Mouse (Mus musculus) spleen, adult 18-20 months (tissue): ENCODE measurements around the gene Lrrk1.
A peak's percentile ranks its signal among the peaks of the same experiment; 100 is the strongest.

Experiments used
- DNase-seq, 2 experiments: peaks; one replicate each; pipeline ENCODE4 v3.0.0; 2022; ENCODE audit warnings: mixed read lengths in 2 of 2

Gene Lrrk1

GRCm38 (mm10) chr7:66387813-66388521, at the start of gene Lrrk1:
Gene Lrrk1, minus strand, starts transcription at chr7:66388350.
- peak; percentile 60 to 73 for DNase-seq

DNA sequence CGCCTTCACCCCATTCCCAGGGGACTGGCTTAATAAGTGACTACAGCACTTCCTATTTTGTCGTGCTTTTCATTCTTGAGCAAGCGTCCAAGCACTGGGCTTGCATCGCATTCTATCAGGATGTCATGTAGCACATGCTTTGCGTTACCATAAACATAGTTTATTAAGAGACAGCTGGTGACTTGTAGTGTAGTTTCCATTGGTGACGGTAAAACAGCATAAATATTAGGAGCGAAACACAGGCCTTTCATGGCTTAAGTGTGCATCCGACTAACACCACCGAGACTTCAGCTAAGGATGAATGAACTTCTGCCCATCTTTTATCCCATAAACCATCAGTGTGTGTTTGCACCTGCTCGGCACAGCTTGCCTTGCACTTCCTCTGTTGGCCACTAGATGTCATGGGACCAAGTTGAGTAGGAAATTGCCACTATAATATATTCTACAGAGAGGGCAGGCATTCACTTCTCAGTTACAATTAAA, 46.3 kb upstream of the Lrrk1 start:
- DNase-seq: peak in 1 of 2 experiments; percentile 55

- no peak for DNase-seq
Measured at GRCm38 (mm10) chr7:66427437-66428161, 39.4 kb upstream of the Lrrk1 start, which contains the start of gene Aldh1a3. Gene Aldh1a3, minus strand, starts transcription at chr7:66427517.

DNA sequence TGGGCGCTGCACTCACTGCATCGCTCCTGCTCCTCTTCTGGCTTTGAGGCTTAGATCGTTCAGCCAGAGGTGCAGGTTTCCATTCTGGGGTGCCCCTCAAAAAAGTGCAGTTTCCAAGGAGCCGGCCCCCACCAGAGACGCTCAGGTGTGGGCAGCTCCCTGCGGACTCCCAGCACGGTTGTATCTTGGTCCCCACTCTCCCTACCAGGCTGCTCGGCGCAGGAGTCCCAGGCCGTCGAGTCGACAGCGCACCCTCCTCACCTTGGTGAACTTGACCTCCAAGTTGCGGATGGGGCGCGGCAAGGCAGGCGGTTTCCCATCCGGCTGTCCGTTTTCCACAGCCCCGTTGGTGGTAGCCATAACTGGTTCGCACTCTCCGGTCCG, 38.9 kb upstream of the Lrrk1 start:
- no peak for DNase-seq

DNA sequence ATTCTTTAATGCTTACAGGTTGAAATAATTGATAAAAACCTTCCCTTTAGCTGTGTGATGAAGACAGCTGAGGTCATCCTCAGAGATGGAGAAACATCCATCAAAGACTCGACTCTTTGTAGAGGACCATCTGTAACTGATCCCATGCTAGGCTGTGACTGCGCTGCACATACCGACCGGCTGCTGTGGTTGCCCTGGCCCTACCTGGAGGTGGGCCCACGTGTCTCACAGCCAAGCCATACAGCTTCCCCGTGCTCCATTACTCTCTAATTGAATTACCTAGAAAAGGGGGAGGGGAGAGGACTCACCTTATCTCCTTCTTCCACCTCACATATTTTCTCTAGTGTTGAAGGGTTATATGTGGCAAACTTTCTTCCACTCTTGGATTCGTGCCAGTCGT, 33.8 kb upstream of the Lrrk1 start:
- DNase-seq: no peak

DNA sequence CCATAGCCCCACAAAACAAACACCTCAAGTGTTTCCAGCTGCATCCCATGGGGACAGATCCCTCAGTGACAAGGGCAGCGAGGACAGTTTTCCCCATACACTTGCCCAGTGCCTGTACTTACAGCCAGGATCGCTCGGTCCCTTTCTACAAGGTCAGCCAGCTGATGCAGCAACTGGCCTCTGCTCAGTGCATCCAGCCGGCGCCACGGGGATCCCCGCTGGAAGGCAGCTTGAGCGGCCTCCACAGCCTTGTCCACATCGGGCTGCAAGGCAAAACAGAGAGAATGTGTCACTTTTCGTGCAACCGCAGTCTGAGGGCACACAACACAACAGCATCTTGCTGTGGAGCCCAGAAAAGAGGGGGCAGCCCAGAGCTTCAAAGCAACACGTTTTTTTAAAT, 30.8 kb upstream of the Lrrk1 start:
- no peak for DNase-seq

- DNase-seq: no peak
Measured at GRCm38 (mm10) chr7:66416829-66417228, 28.7 kb upstream of the Lrrk1 start.

GRCm38 (mm10) chr7:66413093-66413492, 24.9 kb upstream of the Lrrk1 start:
- DNase-seq: no peak

- no peak for DNase-seq
Measured at GRCm38 (mm10) chr7:66409433-66409832, 21.3 kb upstream of the Lrrk1 start.

- no peak for DNase-seq
Measured at GRCm38 (mm10) chr7:66406971-66407370, 18.8 kb upstream of the Lrrk1 start.

DNA sequence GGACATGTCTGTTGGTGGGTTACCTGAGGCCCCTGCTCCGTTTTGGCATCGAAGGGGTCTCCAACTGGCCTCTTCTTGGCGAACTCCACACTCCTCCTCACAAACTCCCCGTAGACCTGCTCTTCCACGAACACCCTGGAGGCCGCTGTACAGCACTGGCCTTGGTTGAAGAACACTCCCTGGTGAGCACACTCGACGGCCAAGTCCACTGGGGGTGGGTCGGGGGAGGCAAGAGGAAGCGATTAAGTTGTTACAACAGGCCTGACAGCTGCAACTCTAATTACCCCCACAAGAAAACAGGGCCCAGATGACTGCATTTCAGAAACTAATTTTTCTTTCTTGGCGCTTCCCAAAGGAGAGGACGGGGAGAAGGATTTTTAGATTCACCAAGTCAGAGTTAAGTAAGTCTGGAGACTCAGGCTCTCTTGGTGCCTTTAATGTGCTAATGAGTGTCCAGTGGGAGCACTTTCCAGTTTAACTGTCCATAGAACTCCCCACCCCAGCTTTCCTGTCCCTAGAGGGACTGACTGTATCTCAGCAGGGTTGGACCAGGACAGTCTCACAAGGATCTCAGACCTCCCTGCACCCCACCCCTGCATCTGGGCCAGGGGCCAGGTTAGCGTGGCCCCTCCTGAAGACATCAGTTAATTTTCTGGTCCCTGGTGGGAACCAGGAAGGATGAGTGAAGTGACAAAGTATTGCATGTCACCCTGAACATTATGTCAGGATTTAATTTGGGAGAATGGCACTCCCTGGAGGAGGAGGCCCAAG, 18.0 kb upstream of the Lrrk1 start:
- no peak for DNase-seq

DNA sequence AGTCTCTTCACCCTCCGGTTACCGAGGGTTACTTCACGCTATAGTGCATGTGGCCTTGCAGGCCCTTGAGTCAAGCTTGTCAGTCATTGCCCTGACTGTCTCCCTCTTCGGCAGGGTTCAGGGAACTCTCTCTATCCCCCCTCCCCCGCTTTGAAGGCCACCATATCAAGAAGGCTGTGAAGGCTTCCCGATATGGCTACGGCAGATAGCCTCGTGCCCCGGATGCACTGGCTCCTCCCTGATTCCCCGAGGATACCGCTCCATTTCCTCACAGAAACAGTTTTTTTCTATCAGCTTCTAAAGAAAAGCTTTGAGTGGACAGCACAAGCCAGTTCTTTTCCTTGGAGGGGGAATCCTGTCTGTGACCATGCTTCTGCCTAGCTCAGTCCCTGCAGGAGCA, 17.4 kb upstream of the Lrrk1 start:
- no peak for DNase-seq

DNA sequence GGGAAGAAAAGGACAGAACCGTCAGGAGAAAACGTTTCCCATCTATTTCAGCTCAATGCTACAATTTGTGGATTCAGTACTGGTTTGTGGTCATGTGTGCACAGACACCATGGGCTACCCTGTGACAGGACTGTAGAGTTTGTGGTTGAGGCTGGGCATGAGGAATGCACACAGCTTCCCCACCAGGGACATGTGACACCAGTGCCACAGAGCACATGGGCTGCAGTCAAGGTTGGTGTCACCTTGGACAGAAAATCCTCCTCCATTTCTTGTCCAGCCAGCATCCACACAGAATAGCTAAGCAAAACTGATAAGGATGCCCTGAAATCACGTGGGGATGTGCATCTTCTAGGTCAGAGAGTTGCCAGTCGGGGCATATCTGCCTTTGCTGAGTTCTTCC, 16.7 kb upstream of the Lrrk1 start:
- DNase-seq: no peak

DNA sequence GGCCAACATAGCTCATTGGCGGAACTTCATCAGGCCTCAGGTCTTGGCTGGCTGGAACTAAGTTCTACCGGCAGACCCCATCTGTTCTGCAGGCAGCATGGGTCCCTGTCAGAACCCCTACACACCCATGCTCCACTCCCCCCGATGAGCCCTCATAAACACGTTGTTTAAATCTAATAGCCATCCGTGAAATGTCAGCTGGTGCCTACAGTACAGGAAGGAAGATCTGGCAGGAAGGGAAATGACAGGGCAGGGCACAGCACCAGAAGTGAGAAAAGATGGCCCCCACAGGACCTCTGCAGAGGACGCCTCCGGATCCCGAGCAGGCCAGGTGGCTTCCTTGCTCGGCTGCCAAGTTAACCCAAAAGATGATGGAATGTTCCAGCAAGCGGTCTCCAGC, 16.0 kb upstream of the Lrrk1 start:
- DNase-seq: no peak

DNA sequence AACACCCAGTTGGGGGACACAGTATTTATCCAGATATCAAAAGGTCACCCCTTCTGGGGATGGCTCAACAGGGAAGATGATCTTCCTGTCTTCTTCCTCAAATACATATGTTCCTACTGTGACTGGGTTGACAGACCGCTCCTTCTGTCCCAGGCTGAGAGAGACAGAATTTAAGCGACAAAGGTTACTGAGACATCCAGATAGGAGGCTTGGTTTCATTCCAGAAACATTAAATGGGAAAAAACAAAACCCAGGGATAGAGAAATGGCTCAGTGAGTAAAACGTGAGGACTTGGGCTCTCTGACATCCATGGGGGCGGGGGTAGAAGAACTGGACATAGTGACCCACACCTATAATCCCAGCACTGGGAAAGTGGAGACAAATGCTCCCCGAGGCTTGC, 14.7 kb upstream of the Lrrk1 start:
- DNase-seq: no peak

DNA sequence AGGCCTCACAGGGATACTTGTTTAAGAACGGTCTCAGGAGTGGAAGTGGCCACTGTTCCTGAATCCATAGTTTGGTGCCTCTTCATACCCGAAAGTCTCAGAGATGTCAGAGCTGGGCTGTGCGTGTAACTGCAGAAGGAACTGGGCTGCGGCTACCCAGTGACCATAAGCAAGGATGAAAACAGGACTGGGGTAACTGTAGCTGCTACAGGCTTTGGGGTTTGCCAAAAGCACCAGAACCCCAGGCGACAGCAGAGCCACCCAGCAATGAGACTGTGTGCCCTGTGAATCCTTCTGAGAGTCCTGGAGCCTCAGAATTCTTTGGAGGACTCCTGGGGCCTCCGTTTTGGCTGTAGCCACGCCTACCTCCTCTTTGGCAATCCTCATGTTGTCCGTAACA, 13.5 kb upstream of the Lrrk1 start:
- no peak for DNase-seq

- DNase-seq: no peak
Measured at GRCm38 (mm10) chr7:66397288-66397687, 9.1 kb upstream of the Lrrk1 start.

GRCm38 (mm10) chr7:66388621-66389532, 727 bp upstream of the Lrrk1 start:
- DNase-seq: peak in 1 of 2 experiments; percentile 46

- no peak for DNase-seq
Measured at GRCm38 (mm10) chr7:66387419-66387812, 734 bp downstream of the Lrrk1 start.

DNA sequence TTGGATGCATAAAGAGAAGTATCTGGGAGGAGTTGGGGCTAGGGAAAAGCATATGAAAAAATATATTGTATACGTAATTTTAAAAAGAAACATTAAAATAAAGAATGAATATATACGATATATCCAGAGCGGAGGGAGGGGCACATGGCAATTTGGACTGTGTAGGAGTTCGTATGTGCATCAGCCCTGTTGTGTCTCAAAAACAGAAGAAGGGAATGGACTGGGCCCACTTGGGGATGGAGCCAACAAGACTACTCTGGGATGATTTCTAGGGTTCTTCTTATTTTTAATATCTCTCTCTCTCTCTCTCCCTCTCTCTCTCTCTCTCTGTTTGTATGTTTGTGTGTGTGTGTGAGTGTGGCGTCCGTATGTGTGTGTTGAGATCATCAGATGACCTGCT, 1.7 kb downstream of the Lrrk1 start:
- no peak for DNase-seq

GRCm38 (mm10) chr7:66385826-66386225, 2.3 kb downstream of the Lrrk1 start:
- no peak for DNase-seq

DNA sequence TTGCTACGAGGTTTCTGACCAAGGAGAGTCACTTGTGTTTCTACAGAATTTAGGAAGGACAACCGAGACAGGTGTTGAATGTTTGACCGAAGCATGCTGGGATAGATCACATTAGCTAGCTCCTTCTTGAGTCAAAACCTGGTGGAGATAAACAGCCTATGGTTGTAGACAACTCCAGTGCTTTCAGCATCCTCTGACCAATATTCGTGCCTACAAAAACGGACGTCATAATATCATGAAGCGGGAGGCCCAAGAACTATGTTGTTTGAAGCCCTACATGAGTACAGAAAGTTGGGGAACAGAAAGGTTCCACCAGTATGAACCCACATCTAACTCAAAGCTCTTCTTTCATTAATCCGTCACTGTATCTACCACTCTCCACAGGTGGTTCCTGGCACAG, 3.3 kb downstream of the Lrrk1 start:
- no peak for DNase-seq
